Mouse (Mus musculus) kidney, embryonic 14.5 days (tissue): ENCODE results near the gene Fam161a. TPM values are rescaled to one million over a fixed set of nuclear protein-coding genes. Genes with fewer than 3 reads are reported as not detected.

ENCODE experiments used
- ATAC-seq: fragments of 200-750 bp; cut with Nextera tagmentation; 2 replicates; pipeline ENCODE4 v1.8.0; 2017; ENCODE audit warnings: moderate number of reproducible peaks, mild to moderate bottlenecking, moderate TSS enrichment, moderate library complexity; ENCODE audit not compliant: low FRiP score, low TSS enrichment
- H3K27ac ChIP-seq: fragments of 300-500 bp; sonication (generic); 2 replicates; pipeline ENCODE4 v1.5.1; 2014; ENCODE audit warnings: low read depth, mild to moderate bottlenecking, low read length, moderate library complexity, mixed read lengths
- H3K27me3 ChIP-seq: fragments of 300-500 bp; sonication (generic); 2 replicates; pipeline ENCODE4 v1.6.1; 2014; ENCODE audit warnings: mild to moderate bottlenecking, low read length; ENCODE audit not compliant: control insufficient read depth, insufficient read depth
- H3K36me3 ChIP-seq: fragments of 300-500 bp; sonication (generic); 2 replicates; pipeline ENCODE4 v1.6.1; 2014; ENCODE audit warnings: low read length, mixed read lengths; ENCODE audit not compliant: control insufficient read depth, insufficient read depth
- H3K4me1 ChIP-seq: fragments of 300-500 bp; sonication (generic); 2 replicates; pipeline ENCODE4 v1.6.1; 2014; ENCODE audit warnings: low read length, mixed read lengths; ENCODE audit not compliant: control insufficient read depth, insufficient read depth
- H3K4me2 ChIP-seq: fragments of 300-500 bp; sonication (generic); replicated peaks from 2 replicates; pipeline ENCODE4 v1.6.1; 2014; ENCODE audit warnings: low read depth, mild to moderate bottlenecking, low read length
- H3K4me3 ChIP-seq: fragments of 300-500 bp; sonication (generic); 2 replicates; pipeline ENCODE4 v1.5.1; 2014; ENCODE audit warnings: mild to moderate bottlenecking, low read length
- H3K9ac ChIP-seq: fragments of 300-500 bp; sonication (generic); 2 replicates; pipeline ENCODE4 v1.6.1; 2014; ENCODE audit warnings: low read depth, mild to moderate bottlenecking, low read length, moderate library complexity
- H3K9me3 ChIP-seq: fragments of 300-500 bp; sonication (generic); 2 replicates; pipeline ENCODE4 v1.6.1; 2016; ENCODE audit warnings: low read length; ENCODE audit not compliant: control insufficient read depth
- WGBS: fragments of 180-500 bp; shearing (Covaris S2); extraction: QIAGEN DNeasy Blood & Tissue Kit; methylation state at CpG from one replicate; pipeline ENCODE4 v1.1.7; 2014; 5-methylcytosine and 5-hydroxymethylcytosine counted together
- polyA plus RNA-seq: library from polyadenylated mRNA; unstranded; fragments of >200 nt; fragmentation: Nextera tagmentation; extraction: Ambion mirVana; gene quantifications from 2 replicates; pipeline ENCODE4 v1.2.1, GENCODE M21; 2014

Fam161a gene
- 2.3 and 3.1 TPM in 2 replicates for polyA plus RNA-seq

- under 1% methylated on average over 22 of the region's 22 CpGs for WGBS
- H3K27ac ChIP-seq: peak within 1 kb of the TSS; percentile 76
These were observed at the start of gene Fam161a for GRCm38 (mm10) chr11:23007481-23008180. Fam161a (plus strand) TSS chr11:23007531.

GRCm38 (mm10) chr11:22957791-22958374 lies 49.4 kb upstream of the Fam161a start:
- H3K4me2 ChIP-seq: no peak overlapping the region
- ATAC-seq: no peak
- no peak overlapping the region for H3K27ac ChIP-seq
- no peak overlapping the region for H3K4me3 ChIP-seq
- no peak overlapping the region for H3K9ac ChIP-seq
- H3K9me3 ChIP-seq: no peaks in the 10 kb centered on the region
- H3K36me3 ChIP-seq: peaks cover 9% of the 10 kb centered on the region; the same call in 1 of the 2 replicates
- H3K4me1 ChIP-seq: no peaks in the 10 kb centered on the region
- no peaks in the 10 kb centered on the region for H3K27me3 ChIP-seq
- WGBS: 91% methylated on average over 4 of the region's 4 CpGs

More at GRCm38 (mm10) chr11:23007481-23008180, at the start of gene Fam161a:
- Histone ChIP-seq H3K4me1 (no peaks in the 10 kb centered on the region), H3K9me3 (no peaks in the 10 kb centered on the region), H3K4me2 (peak within 1 kb of the TSS; percentile 78), H3K9ac (peak within 1 kb of the TSS; percentile 66), H3K36me3 (peaks cover 24% of the 10 kb centered on the region), H3K27me3 (no peaks in the 10 kb centered on the region), H3K4me3 (peak within 1 kb of the TSS; percentile 43)
- peak; percentile 92 for ATAC-seq

DNA sequence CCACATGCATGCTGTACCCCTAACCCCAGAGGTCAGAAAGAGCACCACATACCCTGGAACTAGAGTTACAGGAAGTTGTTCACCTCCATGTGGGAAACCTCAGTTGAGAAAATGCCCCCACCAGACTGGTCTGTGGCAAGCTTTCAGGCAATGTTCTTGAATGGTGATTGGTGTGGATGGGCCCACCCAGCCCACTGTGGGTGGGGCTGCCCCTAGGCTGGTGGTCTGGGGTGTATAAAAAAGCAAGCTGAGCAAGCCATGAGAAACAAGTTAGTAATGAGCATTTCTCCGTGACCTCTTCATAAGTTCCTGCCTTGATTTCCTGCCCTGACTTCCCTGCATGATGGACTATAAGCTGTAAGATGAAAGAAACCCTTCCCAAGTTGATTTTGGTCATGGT lies 45.2 kb upstream of the Fam161a start:
- no peaks in the 10 kb centered on the region for H3K27me3 ChIP-seq
- H3K9ac ChIP-seq: no peak overlapping the region
- H3K4me3 ChIP-seq: no peak overlapping the region
- H3K36me3 ChIP-seq: no peaks in the 10 kb centered on the region
- WGBS: 97% methylated on average over 1 of the region's 1 CpGs
- H3K4me2 ChIP-seq: no peak overlapping the region
- H3K4me1 ChIP-seq: no peaks in the 10 kb centered on the region
- peaks cover 8% of the 10 kb centered on the region for H3K9me3 ChIP-seq
- H3K27ac ChIP-seq: no peak overlapping the region
- no peak for ATAC-seq

DNA sequence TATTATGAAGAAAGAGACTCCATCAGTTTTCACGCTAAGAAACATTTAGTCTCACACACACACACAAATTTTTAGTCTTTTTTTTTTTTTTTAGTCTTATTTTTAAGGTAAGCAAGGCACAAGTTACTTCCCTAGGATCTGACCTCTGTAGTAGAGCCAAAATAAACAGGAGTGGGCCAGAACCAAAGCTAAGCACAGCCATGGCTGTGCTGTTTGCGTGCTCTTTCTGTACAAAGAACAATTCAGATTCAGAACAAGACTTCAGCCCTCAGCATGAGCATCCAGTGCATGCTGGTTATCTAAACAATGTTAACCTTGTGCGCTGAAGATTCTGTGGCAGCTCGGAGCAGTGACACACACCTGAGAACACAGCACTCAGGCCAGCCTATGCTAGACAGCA lies 42.9 kb upstream of the Fam161a start:
- H3K4me3 ChIP-seq: no peak overlapping the region
- no peak for ATAC-seq
- no peak overlapping the region for H3K9ac ChIP-seq
- H3K9me3 ChIP-seq: peaks cover 13% of the 10 kb centered on the region
- WGBS: 85% methylated on average over 4 of the region's 4 CpGs
- H3K36me3 ChIP-seq: no peaks in the 10 kb centered on the region
- no peak overlapping the region for H3K27ac ChIP-seq
- H3K4me2 ChIP-seq: no peak overlapping the region
- H3K4me1 ChIP-seq: no peaks in the 10 kb centered on the region
- H3K27me3 ChIP-seq: no peaks in the 10 kb centered on the region

- 0 out of 2 replicates have a peak, but pooled peaks have one; percentile 71 for ATAC-seq
- no peaks in the 10 kb centered on the region for H3K4me1 ChIP-seq
- no peaks in the 10 kb centered on the region for H3K27me3 ChIP-seq
- WGBS: 62% methylated on average over 4 of the region's 4 CpGs
- H3K27ac ChIP-seq: no peak overlapping the region
- H3K9me3 ChIP-seq: peaks cover 13% of the 10 kb centered on the region
- H3K4me2 ChIP-seq: no peak overlapping the region
- no peak overlapping the region for H3K4me3 ChIP-seq
- H3K36me3 ChIP-seq: no peaks in the 10 kb centered on the region
- no peak overlapping the region for H3K9ac ChIP-seq
These were observed 41.8 kb upstream of the Fam161a start for GRCm38 (mm10) chr11:22965503-22965902.

DNA sequence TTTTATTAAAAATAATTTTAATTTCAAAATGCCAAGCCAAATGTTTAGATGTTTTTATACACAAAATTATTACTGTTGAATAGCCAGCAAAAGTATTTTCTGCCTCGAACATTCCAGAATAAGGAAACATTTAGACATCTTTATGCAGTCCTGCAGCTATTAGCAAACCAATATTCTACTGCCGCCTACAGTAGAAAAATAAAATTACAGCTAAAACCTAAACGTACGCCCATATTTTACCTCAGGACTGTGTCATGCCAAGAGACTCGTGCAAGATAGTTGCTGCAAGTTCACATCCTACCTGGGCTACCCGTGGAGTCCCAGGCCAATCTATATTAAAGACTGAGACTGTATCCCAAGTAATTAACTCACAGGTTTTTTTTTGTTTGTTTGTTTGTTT lies 37.8 kb upstream of the Fam161a start:
- H3K36me3 ChIP-seq: no peaks in the 10 kb centered on the region
- H3K27ac ChIP-seq: no peak overlapping the region
- H3K9ac ChIP-seq: no peak overlapping the region
- no peak overlapping the region for H3K4me2 ChIP-seq
- no peaks in the 10 kb centered on the region for H3K27me3 ChIP-seq
- 60% methylated on average over 6 of the region's 6 CpGs for WGBS
- no peak overlapping the region for H3K4me3 ChIP-seq
- no peaks in the 10 kb centered on the region for H3K4me1 ChIP-seq
- ATAC-seq: no peak
- H3K9me3 ChIP-seq: peaks cover 38% of the 10 kb centered on the region

DNA sequence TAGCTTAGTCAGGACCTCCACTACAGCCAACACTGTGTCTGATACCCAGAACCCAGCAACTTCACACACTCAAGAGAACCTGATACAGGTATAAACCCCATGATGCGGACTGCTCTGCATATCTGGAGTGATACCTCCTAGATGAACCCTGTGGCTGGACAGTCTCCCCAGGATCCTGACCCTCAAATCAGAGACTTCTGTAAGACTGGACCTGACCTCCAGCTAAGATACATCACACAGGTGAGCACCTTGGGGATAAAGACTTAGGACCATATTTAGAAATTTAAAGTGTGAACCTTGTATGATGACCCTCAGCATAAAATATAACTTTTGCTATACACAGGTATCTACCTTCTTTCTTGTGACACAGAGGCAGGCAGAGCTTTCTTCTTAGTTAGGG lies 36.8 kb upstream of the Fam161a start:
- Histone ChIP-seq H3K36me3 (no peaks in the 10 kb centered on the region), H3K9ac (no peak overlapping the region), H3K4me2 (no peak overlapping the region), H3K27ac (no peak overlapping the region), H3K4me3 (no peak overlapping the region), H3K4me1 (no peaks in the 10 kb centered on the region), H3K9me3 (peaks cover 38% of the 10 kb centered on the region), H3K27me3 (no peaks in the 10 kb centered on the region)
- ATAC-seq: no peak
- WGBS: 96% methylated on average over 1 of the region's 1 CpGs

GRCm38 (mm10) chr11:22971835-22972709 lies 35.3 kb upstream of the Fam161a start, which contains the start of gene Zrsr1:
Zrsr1 (plus strand) TSS chr11:22972005.
- peak within 1 kb of the TSS; percentile 74 for H3K4me2 ChIP-seq
- H3K4me3 ChIP-seq: peak within 1 kb of the TSS; percentile 45
- H3K36me3 ChIP-seq: peaks cover 7% of the 10 kb centered on the region
- H3K4me1 ChIP-seq: no peaks in the 10 kb centered on the region
- peak within 1 kb of the TSS; percentile 60 for H3K9ac ChIP-seq
- no peak within 1 kb of the TSS for H3K27ac ChIP-seq
- 50% methylated on average over 56 of the region's 56 CpGs for WGBS
- peaks cover 31% of the 10 kb centered on the region for H3K9me3 ChIP-seq
- ATAC-seq: peak; percentile 79
- no peaks in the 10 kb centered on the region for H3K27me3 ChIP-seq
